Mouse (Mus musculus) lung, postnatal 0 days (tissue): ENCODE measurements at regions not wholly inside any gene's neighbourhood (a gene's known extent, or its start where the extent isn't known, plus 50 kb on each side); places are given as distances from the start of the nearest gene placed in this dataset.

Source experiments
- CTCF ChIP-seq: IDR thresholded peaks from 2 replicates; pipeline ENCODE4 v1.5.1; 2016; ENCODE audit warnings: antibody characterized with exemption, mild to moderate bottlenecking
- EP300 ChIP-seq: IDR thresholded peaks from 2 replicates; pipeline ENCODE4 v1.6.1; 2016; ENCODE audit warnings: antibody characterized with exemption, mild to moderate bottlenecking, control low read depth

GRCm38 (mm10) chr17:45948314-45948935 lies 83.7 kb downstream of the Vegfa start:
- no peak for TF ChIP-seq EP300
- TF ChIP-seq CTCF, result no peak
